Mouse (Mus musculus) kidney, adult 2 months (tissue): ENCODE data around the gene Yeats4. TPM values are rescaled to one million over a fixed set of nuclear protein-coding genes. Genes with fewer than 3 reads are reported as not detected.
A peak's percentile ranks its signal among the peaks of the same experiment; 100 is the strongest.

ENCODE experiments used
- DNase-seq: peaks from one replicate; pipeline ENCODE4 v3.0.0; 2021
- H3K27ac ChIP-seq: fragments of 200-500 bp; 2 replicates; pipeline ENCODE4 v1.5.1; 2012; ENCODE audit warnings: low read depth, low read length, control low read depth, inconsistent platforms; ENCODE audit not compliant: insufficient read depth
- H3K27me3 ChIP-seq: fragments of 200-500 bp; replicated peaks from 2 replicates; pipeline ENCODE4 v1.6.1; 2012; ENCODE audit warnings: mild to moderate bottlenecking, moderate library complexity, low read length, inconsistent platforms; ENCODE audit not compliant: control insufficient read depth, insufficient read depth
- H3K36me3 ChIP-seq: fragments of 200-500 bp; 2 replicates; pipeline ENCODE4 v1.6.1; 2012; ENCODE audit warnings: mild to moderate bottlenecking, moderate library complexity, low read length, inconsistent platforms; ENCODE audit not compliant: control insufficient read depth, insufficient read depth
- H3K4me1 ChIP-seq: fragments of 200-500 bp; 2 replicates; pipeline ENCODE4 v1.6.1; 2011; ENCODE audit warnings: low read length; ENCODE audit not compliant: control insufficient read depth, insufficient read depth
- H3K4me3 ChIP-seq: fragments of 200-500 bp; 2 replicates; pipeline ENCODE4 v1.5.1; 2011; ENCODE audit warnings: mild to moderate bottlenecking, low read depth, low read length, control low read depth; ENCODE audit not compliant: insufficient read depth
- CTCF ChIP-seq: fragments of 200-500 bp; conservative IDR thresholded peaks from 2 replicates; pipeline ENCODE4 v1.5.1; 2011; ENCODE audit warnings: low read depth, mild to moderate bottlenecking, control low read depth, low read length, moderate library complexity, mixed read lengths; ENCODE audit not compliant: insufficient read depth, insufficient read length
- POLR2A ChIP-seq: fragments of 200-500 bp; IDR thresholded peaks from one replicate; pipeline ENCODE4 v1.6.1; 2011; ENCODE audit warnings: low read depth, low read length, control low read depth
- WGBS: fragments of 180-500 bp; shearing (Covaris S2); methylation state at CpG from one replicate; pipeline ENCODE4 v1.1.7; 2018; 5-methylcytosine and 5-hydroxymethylcytosine counted together
- polyA plus RNA-seq: library from polyadenylated mRNA; depleted of rRNA; stranded (reverse); fragments of >200 nt; gene quantifications from 2 replicates; pipeline ENCODE4 v1.2.3, GENCODE M21; 2012

Yeats4 gene
- polyA plus RNA-seq, 1 experiment: 21.8 TPM

DNA sequence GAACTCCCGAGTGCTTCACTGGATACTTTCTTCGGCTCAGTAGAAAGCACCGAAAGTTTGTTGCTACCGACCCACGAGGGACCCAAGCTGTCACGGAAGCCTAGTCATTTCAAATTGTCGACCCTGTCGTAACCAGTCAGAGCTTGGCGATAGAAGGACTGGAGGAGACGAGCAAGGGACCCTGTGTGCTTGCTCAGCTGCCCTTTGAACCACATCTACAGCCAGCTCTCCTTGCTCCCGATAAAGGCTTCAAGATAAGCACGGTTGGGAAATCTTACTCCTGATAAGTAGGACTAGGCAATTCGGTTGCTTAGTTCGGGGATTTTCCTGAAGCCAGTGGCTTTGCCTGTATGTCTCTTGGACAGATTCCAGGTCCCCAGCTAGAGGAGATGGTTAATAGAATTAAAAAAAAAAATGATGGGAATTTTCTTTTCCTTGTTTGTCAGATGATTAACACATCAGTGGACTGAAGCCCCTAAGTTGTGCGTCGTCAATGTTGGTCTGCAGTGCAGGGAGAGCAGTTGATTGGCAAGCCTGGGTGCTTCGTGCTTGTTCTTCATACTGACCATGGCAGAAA is 21.2 kb downstream of the Yeats4 start:
- Histone ChIP-seq H3K4me1 (no peaks in the 10 kb centered on the region), H3K27me3 (no peaks in the 10 kb centered on the region), H3K36me3 (no peaks in the 10 kb centered on the region), H3K27ac (no peak overlapping the region), H3K4me3 (no peak overlapping the region)
- no peak for TF ChIP-seq CTCF
- TF ChIP-seq POLR2A: no peak
- 61% methylated on average over 17 of the region's 17 CpGs for WGBS
- no peak for DNase-seq

DNA sequence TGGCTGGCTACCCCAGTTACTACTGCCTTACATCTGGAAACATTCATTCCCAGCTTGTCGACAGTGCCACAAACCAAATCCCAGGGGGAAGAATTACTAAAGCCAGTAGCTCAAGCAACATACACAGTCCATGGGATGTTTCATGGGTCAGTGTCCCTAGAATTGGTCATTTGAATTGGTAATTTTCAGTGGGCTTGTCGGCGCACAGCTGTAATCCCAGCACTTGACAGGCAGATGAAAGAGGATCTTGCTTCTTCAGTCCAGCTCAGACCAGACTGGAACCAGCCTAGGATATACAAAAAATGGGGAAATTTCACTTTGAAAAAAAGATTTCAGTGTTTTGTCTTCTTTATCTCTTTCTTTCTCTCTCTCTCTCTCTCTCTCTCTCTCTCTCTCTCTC is 24.6 kb downstream of the Yeats4 start:
- Histone ChIP-seq H3K27me3 (no peaks in the 10 kb centered on the region), H3K4me3 (no peak overlapping the region), H3K36me3 (no peaks in the 10 kb centered on the region), H3K27ac (no peak overlapping the region), H3K4me1 (no peaks in the 10 kb centered on the region)
- DNase-seq: no peak
- TF ChIP-seq CTCF (no peak), POLR2A (no peak)
- 71% methylated on average over 3 of the region's 3 CpGs for WGBS

DNA sequence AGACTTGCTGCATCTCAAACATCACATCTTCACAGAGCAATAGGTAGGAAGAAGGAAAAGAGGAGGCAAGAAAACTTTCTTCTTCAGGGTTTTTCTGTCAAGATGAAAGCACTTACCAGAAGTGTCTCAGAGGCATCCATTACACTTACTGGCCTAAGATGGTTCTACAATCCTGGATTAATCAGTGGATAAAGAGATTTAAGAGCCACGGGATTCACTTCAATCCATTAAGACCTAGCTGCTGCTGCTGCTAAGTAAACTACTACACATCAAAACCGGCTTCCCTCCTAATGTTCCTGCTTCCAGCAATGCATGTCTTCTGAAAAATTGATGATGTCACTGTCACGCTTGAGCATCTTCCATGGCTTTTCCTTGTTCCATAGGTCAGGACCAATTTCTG is 27.6 kb downstream of the Yeats4 start:
- TF ChIP-seq POLR2A: no peak
- no peak for TF ChIP-seq CTCF
- WGBS: 84% methylated on average over 3 of the region's 3 CpGs
- no peaks in the 10 kb centered on the region for H3K36me3 ChIP-seq
- H3K4me1 ChIP-seq: no peaks in the 10 kb centered on the region
- H3K27me3 ChIP-seq: no peaks in the 10 kb centered on the region
- DNase-seq: no peak
- no peak overlapping the region for H3K4me3 ChIP-seq
- no peak overlapping the region for H3K27ac ChIP-seq

DNA sequence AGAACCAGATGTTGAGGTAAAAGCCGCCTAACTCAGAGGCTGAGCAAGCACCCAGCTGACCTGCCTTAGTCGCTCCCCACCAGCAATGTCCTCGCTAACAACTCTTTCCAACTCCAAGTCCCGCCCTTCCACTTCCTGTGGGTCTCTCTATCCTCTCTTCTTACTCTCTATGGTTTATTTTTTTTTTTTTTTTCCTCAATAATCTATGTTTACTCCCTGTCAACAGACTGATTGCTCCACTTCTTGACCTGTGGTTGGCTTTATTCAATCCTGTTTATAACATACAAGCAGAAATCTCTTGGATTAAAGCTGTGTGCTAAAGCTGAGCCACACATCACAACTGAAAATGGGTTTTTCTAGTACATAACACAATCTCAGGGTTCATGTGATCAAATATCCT is 28.6 kb downstream of the Yeats4 start:
- TF ChIP-seq CTCF (no peak), POLR2A (no peak)
- no peaks in the 10 kb centered on the region for H3K36me3 ChIP-seq
- 94% methylated on average over 4 of the region's 4 CpGs for WGBS

DNA sequence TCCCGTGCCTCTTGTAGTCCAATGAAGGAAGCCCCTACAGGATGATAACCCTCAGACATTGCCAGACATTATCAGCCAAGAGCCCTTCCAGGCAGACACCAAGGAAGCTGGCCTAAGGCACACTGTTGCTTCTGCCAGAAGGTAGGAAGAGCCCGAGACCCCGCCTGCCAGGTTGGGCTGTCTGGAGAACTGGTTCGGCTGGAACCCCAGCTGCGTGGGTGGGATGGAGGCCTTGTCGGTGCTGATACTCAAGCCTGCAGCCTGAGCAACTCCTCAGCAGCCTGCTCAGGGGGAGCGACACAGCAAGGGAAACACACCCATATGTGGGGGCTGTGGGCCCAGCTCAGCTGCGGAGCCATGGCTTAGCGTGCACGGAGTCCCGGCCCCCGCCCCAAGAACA is 29.3 kb downstream of the Yeats4 start:
- TF ChIP-seq POLR2A: no peak
- no peak for TF ChIP-seq CTCF
- H3K4me1 ChIP-seq: no peaks in the 10 kb centered on the region
- H3K4me3 ChIP-seq: no peak overlapping the region
- H3K27ac ChIP-seq: no peak overlapping the region
- H3K36me3 ChIP-seq: no peaks in the 10 kb centered on the region
- no peak for DNase-seq
- WGBS: 88% methylated on average over 12 of the region's 12 CpGs
- no peaks in the 10 kb centered on the region for H3K27me3 ChIP-seq

More for the DNA sequence above, 28.6 kb downstream of the Yeats4 start:
- Histone ChIP-seq H3K27me3 (no peaks in the 10 kb centered on the region), H3K4me3 (no peak overlapping the region), H3K27ac (no peak overlapping the region), H3K4me1 (no peaks in the 10 kb centered on the region)
- DNase-seq: no peak

DNA sequence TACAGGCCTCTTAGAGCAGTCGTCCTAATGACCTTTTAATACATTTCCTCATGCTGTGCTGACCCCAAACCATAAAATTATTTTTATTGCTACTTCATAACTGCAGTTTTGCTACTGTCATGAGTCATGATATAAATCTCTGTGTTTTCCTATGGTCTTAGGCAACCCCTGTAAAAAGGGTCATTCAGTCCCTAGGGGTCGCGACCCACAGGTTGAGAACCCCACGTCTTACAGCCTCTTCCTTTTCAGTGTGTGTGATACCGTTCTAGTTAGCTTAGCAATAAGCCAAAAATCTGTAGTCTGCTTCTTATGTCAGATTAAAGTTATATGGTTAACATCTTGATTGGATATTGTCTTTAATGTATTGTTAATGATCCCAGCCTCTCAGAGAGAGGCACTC is 30.9 kb downstream of the Yeats4 start:
- H3K36me3 ChIP-seq: no peaks in the 10 kb centered on the region
- DNase-seq: peak; percentile 28
- no peak overlapping the region for H3K4me3 ChIP-seq
- H3K27ac ChIP-seq: no peak overlapping the region
- no peaks in the 10 kb centered on the region for H3K4me1 ChIP-seq
- no peaks in the 10 kb centered on the region for H3K27me3 ChIP-seq
- TF ChIP-seq POLR2A (no peak), CTCF (no peak)
- 79% methylated on average over 5 of the region's 5 CpGs for WGBS

DNA sequence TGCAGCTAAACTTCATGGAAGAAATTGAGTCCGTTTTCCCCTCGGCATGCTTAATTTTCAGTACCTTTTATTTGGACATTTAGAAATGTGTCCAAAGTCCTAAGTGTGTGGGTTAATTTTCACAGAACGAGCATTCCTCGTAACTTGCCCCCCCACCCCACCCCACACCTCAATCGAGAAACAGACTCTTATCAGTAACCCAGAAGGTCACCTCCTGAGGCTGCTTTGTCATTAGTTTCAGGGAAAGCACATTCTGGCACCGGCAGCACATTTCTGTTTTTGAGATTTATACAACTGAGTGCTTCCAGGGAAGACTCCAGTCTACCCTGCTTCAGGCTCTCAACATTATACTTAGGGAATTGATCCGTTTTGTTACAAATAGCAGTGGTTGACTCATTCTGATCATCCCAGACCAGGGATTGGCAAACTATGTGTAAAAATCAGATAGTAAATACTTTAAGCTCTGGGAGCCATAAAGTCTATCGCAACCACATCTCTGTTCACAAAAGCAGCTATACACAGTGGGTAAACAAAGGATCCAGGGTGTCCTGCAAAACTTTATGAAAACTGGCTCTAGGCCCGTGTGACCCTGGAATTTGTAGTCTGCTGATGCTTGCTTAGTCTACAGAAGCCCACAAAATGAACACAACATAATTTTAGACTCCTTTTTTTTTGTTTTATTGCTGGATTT is 38.8 kb downstream of the Yeats4 start:
- no peak for DNase-seq
- no peak for TF ChIP-seq CTCF
- no peak for TF ChIP-seq POLR2A
- Histone ChIP-seq H3K4me1 (no peaks in the 10 kb centered on the region; the same call in 1 of the 2 replicates), H3K4me3 (no peak overlapping the region), H3K27me3 (no peaks in the 10 kb centered on the region), H3K36me3 (no peaks in the 10 kb centered on the region), H3K27ac (no peak overlapping the region)
- WGBS: 53% methylated on average over 9 of the region's 9 CpGs
